Mouse (Mus musculus) heart, embryonic 13.5 days (tissue): ENCODE measurements at regions not wholly inside any gene's neighbourhood (a gene's known extent, or its start where the extent isn't known, plus 50 kb on each side); places are given as distances from the start of the nearest gene placed in this dataset.

Experiments
- ATAC-seq: fragments of 200-750 bp; cut with Nextera tagmentation; 2 replicates; pipeline ENCODE4 v1.8.0; 2017; ENCODE audit warnings: moderate TSS enrichment; ENCODE audit not compliant: insufficient number of reproducible peaks, low FRiP score, low TSS enrichment; ENCODE audit errors: extremely low read depth
- H3K27ac ChIP-seq: fragments of 300-500 bp; sonication (generic); replicated peaks from 2 replicates; pipeline ENCODE4 v1.5.1; 2015; ENCODE audit warnings: moderate library complexity, mild to moderate bottlenecking, inconsistent platforms
- H3K27me3 ChIP-seq: fragments of 300-500 bp; sonication (generic); replicated peaks from 2 replicates; pipeline ENCODE4 v1.6.1; 2015; ENCODE audit warnings: mild to moderate bottlenecking, inconsistent platforms
- H3K36me3 ChIP-seq: fragments of 300-500 bp; sonication (generic); 2 replicates; pipeline ENCODE4 v1.6.1; 2015; ENCODE audit warnings: mild to moderate bottlenecking, inconsistent platforms
- H3K4me1 ChIP-seq: fragments of 300-500 bp; sonication (generic); 2 replicates; pipeline ENCODE4 v1.6.1; 2015; ENCODE audit warnings: inconsistent platforms
- H3K4me2 ChIP-seq: fragments of 300-500 bp; sonication (generic); 2 replicates; pipeline ENCODE4 v1.6.1; 2015; ENCODE audit warnings: inconsistent platforms, mild to moderate bottlenecking, moderate library complexity
- H3K4me3 ChIP-seq: fragments of 300-500 bp; sonication (generic); 2 replicates; pipeline ENCODE4 v1.5.1; 2015; ENCODE audit warnings: moderate library complexity, mild to moderate bottlenecking, inconsistent platforms
- H3K9ac ChIP-seq: fragments of 300-500 bp; sonication (generic); 2 replicates; pipeline ENCODE4 v1.6.1; 2015; ENCODE audit warnings: inconsistent platforms, mild to moderate bottlenecking, moderate library complexity
- H3K9me3 ChIP-seq: fragments of 300-500 bp; sonication (generic); 2 replicates; pipeline ENCODE4 v1.6.1; 2016; ENCODE audit warnings: inconsistent platforms
- WGBS: fragments of 180-500 bp; shearing (Covaris S2); methylation state at CpG from one replicate; pipeline ENCODE4 v1.1.7; 2015; ENCODE audit warnings: mixed read lengths; 5-methylcytosine and 5-hydroxymethylcytosine counted together

- no peak overlapping the region for H3K27ac ChIP-seq
- H3K4me2 ChIP-seq = no peak overlapping the region
- H3K4me3 ChIP-seq = no peak overlapping the region
- H3K27me3 ChIP-seq = no peaks in the 10 kb centered on the region
- H3K9ac ChIP-seq = no peak overlapping the region
- no peak for ATAC-seq
- H3K4me1 ChIP-seq = peaks cover 7% of the 10 kb centered on the region; the same call in 1 of the 2 replicates
- 79% methylated on average over 7 of the region's 7 CpGs for WGBS
- no peaks in the 10 kb centered on the region for H3K36me3 ChIP-seq
- peaks cover 9% of the 10 kb centered on the region for H3K9me3 ChIP-seq
These were observed 86.9 kb upstream of the Cpeb4 start for GRCm38 (mm10) chr11:31785160-31785559.

- no peaks in the 10 kb centered on the region for H3K4me1 ChIP-seq
- no peak overlapping the region for H3K9ac ChIP-seq
- peaks cover 9% of the 10 kb centered on the region for H3K9me3 ChIP-seq
- no peak overlapping the region for H3K4me3 ChIP-seq
- H3K27me3 ChIP-seq = no peaks in the 10 kb centered on the region
- H3K27ac ChIP-seq = no peak overlapping the region
- 70% methylated on average over 2 of the region's 2 CpGs for WGBS
- H3K36me3 ChIP-seq = no peaks in the 10 kb centered on the region
- no peak for ATAC-seq
- H3K4me2 ChIP-seq = no peak overlapping the region
These were observed 84.6 kb upstream of the Cpeb4 start for GRCm38 (mm10) chr11:31787376-31787775.

GRCm38 (mm10) chr11:31787917-31788703 lies 83.9 kb upstream of the Cpeb4 start:
- ATAC-seq = no peak

GRCm38 (mm10) chr11:31789967-31790366 lies 82.0 kb upstream of the Cpeb4 start:
- H3K4me2 ChIP-seq = no peak overlapping the region
- H3K27me3 ChIP-seq = no peaks in the 10 kb centered on the region
- peaks cover 3% of the 10 kb centered on the region; the same call in 1 of the 2 replicates for H3K9me3 ChIP-seq
- H3K9ac ChIP-seq = no peak overlapping the region
- H3K4me3 ChIP-seq = no peak overlapping the region
- H3K27ac ChIP-seq = no peak overlapping the region
- no peak for ATAC-seq
- H3K36me3 ChIP-seq = no peaks in the 10 kb centered on the region
- peaks cover 12% of the 10 kb centered on the region for H3K4me1 ChIP-seq
- 69% methylated on average over 3 of the region's 3 CpGs for WGBS

More at GRCm38 (mm10) chr11:31787917-31788703, 83.9 kb upstream of the Cpeb4 start:
- Histone ChIP-seq H3K4me3 (no peak overlapping the region), H3K9ac (no peak overlapping the region), H3K36me3 (no peaks in the 10 kb centered on the region), H3K9me3 (peaks cover 9% of the 10 kb centered on the region), H3K4me1 (no peaks in the 10 kb centered on the region), H3K27ac (no peak overlapping the region), H3K27me3 (no peaks in the 10 kb centered on the region), H3K4me2 (no peak overlapping the region)
- 45% methylated on average over 2 of the region's 2 CpGs for WGBS

- peaks cover 3% of the 10 kb centered on the region; the same call in 1 of the 2 replicates for H3K9me3 ChIP-seq
- H3K27ac ChIP-seq = no peak overlapping the region
- no peak overlapping the region for H3K4me2 ChIP-seq
- H3K4me3 ChIP-seq = no peak overlapping the region
- no peak for ATAC-seq
- peaks cover 18% of the 10 kb centered on the region for H3K4me1 ChIP-seq
- H3K9ac ChIP-seq = no peak overlapping the region
- WGBS = 51% methylated on average over 2 of the region's 2 CpGs
- H3K36me3 ChIP-seq = no peaks in the 10 kb centered on the region
- no peaks in the 10 kb centered on the region for H3K27me3 ChIP-seq
These were observed 80.7 kb upstream of the Cpeb4 start for GRCm38 (mm10) chr11:31791264-31791663.

- H3K9me3 ChIP-seq = peaks cover 7% of the 10 kb centered on the region; the same call in 1 of the 2 replicates
- H3K4me1 ChIP-seq = peaks cover 27% of the 10 kb centered on the region
- H3K9ac ChIP-seq = no peak overlapping the region
- H3K4me3 ChIP-seq = no peak overlapping the region
- no peak overlapping the region for H3K4me2 ChIP-seq
- ATAC-seq = no peak
- 85% methylated on average over 8 of the region's 8 CpGs for WGBS
- H3K36me3 ChIP-seq = no peaks in the 10 kb centered on the region
- H3K27ac ChIP-seq = no peak overlapping the region
- no peaks in the 10 kb centered on the region for H3K27me3 ChIP-seq
These were observed 76.9 kb upstream of the Cpeb4 start for GRCm38 (mm10) chr11:31795084-31795483.

- no peak overlapping the region for H3K4me3 ChIP-seq
- ATAC-seq = no peak; the same call in 1 of the 2 replicates
- peaks cover 7% of the 10 kb centered on the region; the same call in 1 of the 2 replicates for H3K9me3 ChIP-seq
- H3K4me1 ChIP-seq = peaks cover 27% of the 10 kb centered on the region
- peak overlapping the region; percentile 66 for H3K27ac ChIP-seq
- H3K27me3 ChIP-seq = no peaks in the 10 kb centered on the region
- WGBS = 34% methylated on average over 6 of the region's 6 CpGs
- 0 out of 2 replicates have a peak overlapping the region, but pooled peaks have one; percentile 8 for H3K9ac ChIP-seq
- 0 out of 2 replicates have a peak overlapping the region, but pooled peaks have one; percentile 4 for H3K4me2 ChIP-seq
- H3K36me3 ChIP-seq = no peaks in the 10 kb centered on the region
These were observed 75.8 kb upstream of the Cpeb4 start for GRCm38 (mm10) chr11:31796245-31796644.

- no peak for ATAC-seq
- no peak overlapping the region for H3K4me2 ChIP-seq
- no peaks in the 10 kb centered on the region for H3K27me3 ChIP-seq
- H3K9me3 ChIP-seq = 0 out of 2 replicates have a peak, but pooled peaks cover 5% of the 10 kb centered on the region
- H3K27ac ChIP-seq = no peak overlapping the region
- H3K36me3 ChIP-seq = no peaks in the 10 kb centered on the region
- peaks cover 19% of the 10 kb centered on the region for H3K4me1 ChIP-seq
- WGBS = 72% methylated on average over 4 of the region's 4 CpGs
- H3K9ac ChIP-seq = no peak overlapping the region
- no peak overlapping the region for H3K4me3 ChIP-seq
These were observed 70.4 kb upstream of the Cpeb4 start for GRCm38 (mm10) chr11:31801575-31801974.

GRCm38 (mm10) chr11:31803319-31803891 lies 68.6 kb upstream of the Cpeb4 start:
- Histone ChIP-seq H3K27me3 (no peaks in the 10 kb centered on the region), H3K4me3 (no peak overlapping the region), H3K36me3 (no peaks in the 10 kb centered on the region), H3K27ac (peak overlapping the region; percentile 44), H3K4me1 (peaks cover 24% of the 10 kb centered on the region), H3K4me2 (no peak overlapping the region), H3K9ac (peak overlapping the region; percentile 20), H3K9me3 (0 out of 2 replicates have a peak, but pooled peaks cover 5% of the 10 kb centered on the region)
- 43% methylated on average over 3 of the region's 3 CpGs for WGBS
- peak; percentile 85 for ATAC-seq

- H3K36me3 ChIP-seq = no peaks in the 10 kb centered on the region
- WGBS = 70% methylated on average over 6 of the region's 6 CpGs
- no peaks in the 10 kb centered on the region for H3K9me3 ChIP-seq
- no peaks in the 10 kb centered on the region for H3K27me3 ChIP-seq
- no peak overlapping the region for H3K27ac ChIP-seq
- no peak for ATAC-seq
- H3K4me3 ChIP-seq = no peak overlapping the region
- H3K9ac ChIP-seq = no peak overlapping the region
- H3K4me2 ChIP-seq = no peak overlapping the region
- H3K4me1 ChIP-seq = peaks cover 27% of the 10 kb centered on the region
These were observed 67.5 kb upstream of the Cpeb4 start for GRCm38 (mm10) chr11:31804518-31804917.

- H3K9ac ChIP-seq = no peak overlapping the region
- 80% methylated on average over 8 of the region's 8 CpGs for WGBS
- no peak for ATAC-seq
These were observed 64.4 kb upstream of the Cpeb4 start for GRCm38 (mm10) chr11:31807461-31808215.

More at GRCm38 (mm10) chr11:31807461-31808215, 64.4 kb upstream of the Cpeb4 start:
- no peaks in the 10 kb centered on the region for H3K9me3 ChIP-seq
- no peaks in the 10 kb centered on the region for H3K36me3 ChIP-seq
- H3K27me3 ChIP-seq = no peaks in the 10 kb centered on the region
- H3K4me1 ChIP-seq = peaks cover 55% of the 10 kb centered on the region
- no peak overlapping the region for H3K4me3 ChIP-seq
- H3K4me2 ChIP-seq = no peak overlapping the region
- no peak overlapping the region for H3K27ac ChIP-seq
